Mouse (Mus musculus): ENCODE data around the gene Nf1. TPM values are rescaled to one million over a fixed set of nuclear protein-coding genes. Genes with fewer than 3 reads are reported as not detected.

Nf1 gene
- polyA plus RNA-seq, 1 experiment: 14.3 TPM

DNA sequence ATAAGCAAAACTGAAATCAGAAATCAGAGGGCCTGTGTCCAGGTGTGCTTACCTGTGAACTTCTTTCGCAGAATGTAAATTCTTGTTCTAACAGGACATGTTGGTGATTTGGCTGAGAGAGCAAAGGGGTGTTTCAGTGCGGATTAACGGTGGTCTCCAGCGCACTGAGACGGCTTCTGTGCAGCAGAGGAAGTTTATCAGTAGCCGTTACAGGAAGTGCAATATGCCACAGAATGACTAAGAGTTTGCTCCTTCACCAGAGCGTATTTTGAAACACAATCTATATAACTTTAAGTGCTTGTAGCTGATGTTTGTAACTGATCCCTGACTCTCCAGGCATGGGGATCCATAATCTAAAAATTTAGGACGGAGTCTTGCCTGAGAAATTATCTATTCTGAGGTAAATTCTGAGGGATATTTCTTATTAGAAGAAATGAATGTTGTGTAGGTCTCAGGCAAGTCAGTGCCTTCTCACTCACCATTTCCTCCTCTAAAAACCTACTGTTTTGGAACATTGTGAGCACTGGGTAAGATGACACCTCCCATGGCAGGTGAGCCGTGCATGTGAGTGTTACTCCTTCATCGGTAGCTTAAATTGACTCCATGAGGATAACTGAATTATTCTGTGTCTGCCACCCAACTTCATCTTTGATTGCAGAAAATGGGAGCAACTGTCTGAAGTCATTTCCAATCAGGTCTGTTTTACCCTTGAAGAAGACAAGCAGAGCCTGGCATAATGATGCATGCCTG lies 184.2 kb downstream of the Nf1 start, which contains the start of gene Evi2b:
Evi2b (minus strand) TSS at position 203 of the 750 bp plus-strand sequence.
- peak within 1 kb of the TSS; percentile 49; the same call in 1 of the 2 replicates for H3K27ac ChIP-seq (replicated peaks; ENCODE audit: low read depth, low read length)
- no peaks in the 10 kb centered on the region for H3K4me1 ChIP-seq (ENCODE audit: control insufficient read depth, insufficient read depth, insufficient read length, low read length)
- H3K4me3 ChIP-seq (ENCODE audit: insufficient read depth, low read depth, low read length): peak within 1 kb of the TSS; percentile 39; the same call in 1 of the 2 replicates

DNA sequence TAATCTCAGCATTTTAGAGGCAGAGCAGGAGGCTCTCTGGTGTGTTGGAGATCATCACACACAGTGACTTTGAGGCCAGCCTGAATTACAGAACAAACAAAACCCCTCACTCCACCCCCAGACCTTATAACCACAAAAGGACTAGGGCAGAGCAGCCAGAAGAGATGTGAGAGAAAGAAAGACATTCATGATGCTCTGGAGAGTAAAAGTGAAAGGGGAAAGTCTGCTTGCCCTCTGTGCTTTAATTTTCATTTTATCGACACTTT lies 184.8 kb downstream of the Nf1 start:
- Histone ChIP-seq H3K27ac (replicated peaks; ENCODE audit: low read depth, low read length) (peak overlapping the region; percentile 49; the same call in 1 of the 2 replicates), H3K4me1 (ENCODE audit: control insufficient read depth, insufficient read depth, insufficient read length, low read length) (no peaks in the 10 kb centered on the region), H3K4me3 (ENCODE audit: insufficient read depth, low read depth, low read length) (no peak overlapping the region)

DNA sequence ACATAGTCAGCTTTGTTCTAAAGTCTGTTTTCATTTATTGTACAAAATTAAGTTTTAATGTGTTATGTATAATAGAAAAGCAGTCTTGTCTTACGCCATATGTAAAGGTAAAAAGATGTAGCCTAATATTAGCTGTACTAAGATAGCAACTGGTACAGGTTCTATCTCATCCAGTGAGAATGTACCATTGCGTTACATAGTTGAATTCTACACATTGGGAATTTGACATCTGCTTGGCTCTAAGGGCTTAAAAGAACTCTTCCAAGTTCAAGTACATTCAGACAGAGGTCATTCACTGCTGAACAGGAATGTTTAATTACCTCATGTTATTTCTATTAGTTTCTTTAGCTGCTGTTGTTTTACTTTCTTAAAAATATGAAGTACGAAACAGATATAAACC lies 187.1 kb downstream of the Nf1 start:
- Histone ChIP-seq H3K4me3 (ENCODE audit: insufficient read depth, low read depth, low read length) (no peak overlapping the region), H3K4me1 (ENCODE audit: control insufficient read depth, insufficient read depth, insufficient read length, low read length) (no peaks in the 10 kb centered on the region), H3K27ac (replicated peaks; ENCODE audit: low read depth, low read length) (no peak overlapping the region)

DNA sequence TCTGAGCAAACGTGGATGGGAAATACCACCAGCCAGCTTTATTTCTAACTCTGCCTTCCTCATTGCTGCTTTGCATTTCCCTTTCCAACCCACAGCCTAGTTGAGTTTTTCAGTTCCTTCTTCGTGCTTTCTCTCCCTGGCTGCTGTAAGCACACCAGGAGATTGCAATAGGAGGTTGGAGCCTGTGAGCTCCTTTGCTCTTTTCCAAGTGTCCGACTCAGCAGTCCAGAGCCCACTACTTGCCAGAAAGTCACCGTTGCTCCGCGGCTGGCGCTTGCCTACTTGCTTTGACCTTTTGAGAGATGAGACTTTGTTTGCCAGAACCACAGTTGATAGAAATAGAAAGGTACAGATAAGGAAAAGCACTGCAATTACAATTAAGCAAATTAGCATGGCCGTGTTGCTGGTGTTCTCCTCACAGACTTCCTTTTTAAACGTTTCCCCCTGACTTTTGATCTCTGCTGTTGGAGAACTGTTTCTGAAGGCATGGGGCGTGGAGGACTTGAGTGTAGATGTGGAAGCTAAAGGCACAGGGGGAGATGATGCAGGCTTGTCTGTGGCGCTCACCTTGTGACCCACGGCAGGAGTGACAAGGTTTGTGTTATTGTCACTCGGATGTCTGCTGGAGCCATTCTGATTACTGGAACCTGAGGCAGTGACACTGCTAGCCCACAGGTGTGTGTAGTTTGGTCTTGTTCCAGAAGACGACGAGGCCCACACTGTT lies 187.7 kb downstream of the Nf1 start:
- Histone ChIP-seq H3K4me1 (ENCODE audit: control insufficient read depth, insufficient read depth, insufficient read length, low read length) (no peaks in the 10 kb centered on the region), H3K4me3 (ENCODE audit: insufficient read depth, low read depth, low read length) (no peak overlapping the region), H3K27ac (replicated peaks; ENCODE audit: low read depth, low read length) (peak overlapping the region; percentile 67)

DNA sequence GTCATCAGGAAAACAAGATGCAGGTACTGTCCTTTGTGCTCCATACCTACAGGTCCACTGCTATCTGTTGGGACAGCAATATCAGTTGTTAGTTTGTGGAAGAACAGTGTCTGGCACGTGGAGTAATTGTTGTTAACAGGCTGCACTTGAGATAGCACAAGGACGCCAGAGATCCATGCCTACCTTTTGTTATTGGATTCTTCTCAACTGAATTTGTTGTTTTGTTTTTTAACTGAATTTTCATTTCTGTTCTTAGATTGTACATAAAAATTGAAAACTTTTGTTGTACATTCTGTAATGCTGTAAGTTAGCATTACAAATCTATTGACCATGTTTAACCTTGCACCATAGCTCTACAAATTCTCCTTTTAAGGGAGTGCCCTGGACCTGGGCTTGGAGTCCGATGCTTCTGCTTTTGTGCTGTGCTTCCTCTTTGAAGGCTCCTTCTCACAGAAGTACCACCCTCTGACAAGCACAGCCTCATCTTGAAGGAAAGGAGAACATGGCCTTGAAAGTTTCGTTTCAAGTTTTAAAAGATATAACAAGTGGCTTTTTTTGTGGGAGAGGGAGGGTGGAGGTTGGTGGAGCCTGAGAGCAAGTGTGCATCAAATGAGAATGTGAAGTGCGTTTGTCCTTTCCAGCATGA lies 188.4 kb downstream of the Nf1 start:
- Histone ChIP-seq H3K4me3 (ENCODE audit: insufficient read depth, low read depth, low read length) (no peak overlapping the region), H3K27ac (replicated peaks; ENCODE audit: low read depth, low read length) (peak overlapping the region; percentile 72), H3K4me1 (ENCODE audit: control insufficient read depth, insufficient read depth, insufficient read length, low read length) (no peaks in the 10 kb centered on the region)

DNA sequence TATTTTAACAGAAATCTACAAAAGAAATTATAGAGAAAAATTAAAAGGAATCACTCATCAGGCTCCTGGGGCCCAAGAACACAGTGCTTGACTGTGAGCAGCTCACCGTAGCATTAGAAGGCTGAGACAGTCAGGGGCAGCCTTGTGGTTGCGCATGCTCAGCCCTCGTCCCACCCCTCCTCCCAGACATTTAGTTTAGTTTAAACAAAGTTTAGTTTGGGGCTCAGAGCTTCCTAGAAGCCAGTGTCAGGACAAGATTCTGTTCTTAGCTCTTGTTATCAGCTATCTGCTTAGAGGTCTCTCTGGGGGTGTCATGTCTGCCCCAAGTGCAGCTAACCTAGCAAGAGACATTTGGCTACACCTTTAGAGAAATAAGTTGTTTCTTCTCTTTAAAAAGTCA lies 189.1 kb downstream of the Nf1 start:
- Histone ChIP-seq H3K4me3 (ENCODE audit: insufficient read depth, low read depth, low read length) (0 out of 2 replicates have a peak overlapping the region, but pooled peaks have one; percentile 14), H3K4me1 (ENCODE audit: control insufficient read depth, insufficient read depth, insufficient read length, low read length) (peaks cover 3% of the 10 kb centered on the region; the same call in 1 of the 2 replicates), H3K27ac (replicated peaks; ENCODE audit: low read depth, low read length) (peak overlapping the region; percentile 72)

DNA sequence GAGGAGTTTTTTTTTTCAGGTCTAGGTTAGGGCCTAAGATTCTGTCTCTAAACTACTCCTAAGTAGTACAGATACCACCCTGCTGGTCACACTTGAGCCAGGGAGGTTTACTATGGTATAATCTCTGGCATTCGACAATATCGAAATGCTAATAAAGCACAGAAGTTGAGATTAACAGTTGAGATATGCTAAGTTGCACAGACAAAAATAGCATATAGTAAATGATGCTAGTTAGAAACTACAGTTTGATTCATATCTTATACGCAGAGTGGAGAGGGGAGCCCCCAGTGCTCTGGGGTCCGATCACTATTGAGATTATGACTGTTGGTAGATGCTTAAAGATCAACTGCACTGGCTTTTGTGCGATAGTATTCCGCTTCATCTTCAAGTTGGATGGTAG lies 189.7 kb downstream of the Nf1 start:
- Histone ChIP-seq H3K27ac (replicated peaks; ENCODE audit: low read depth, low read length) (no peak overlapping the region), H3K4me3 (ENCODE audit: insufficient read depth, low read depth, low read length) (no peak overlapping the region; the same call in 1 of the 2 replicates), H3K4me1 (ENCODE audit: control insufficient read depth, insufficient read depth, insufficient read length, low read length) (peaks cover 8% of the 10 kb centered on the region)

DNA sequence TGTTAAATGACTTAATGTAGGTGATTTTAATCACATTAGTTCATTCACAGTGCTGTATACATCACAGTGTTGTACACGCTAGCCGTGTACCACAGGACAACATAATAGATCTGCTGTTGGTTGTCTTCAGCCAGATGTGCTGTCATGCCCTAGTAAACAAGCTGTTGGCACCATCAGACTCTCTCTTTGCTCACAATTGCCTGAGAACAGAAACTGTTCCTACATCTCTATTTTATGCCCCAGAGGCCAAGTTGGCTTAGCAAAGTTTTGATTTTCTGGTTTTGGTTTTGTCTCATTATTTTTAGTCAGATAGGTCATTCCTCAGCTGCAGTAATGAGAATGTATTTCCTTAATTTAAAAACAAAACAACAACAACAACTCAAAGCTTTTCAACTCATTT lies 190.2 kb downstream of the Nf1 start:
- peak overlapping the region; percentile 48 for H3K4me3 ChIP-seq (ENCODE audit: insufficient read depth, low read depth, low read length)

DNA sequence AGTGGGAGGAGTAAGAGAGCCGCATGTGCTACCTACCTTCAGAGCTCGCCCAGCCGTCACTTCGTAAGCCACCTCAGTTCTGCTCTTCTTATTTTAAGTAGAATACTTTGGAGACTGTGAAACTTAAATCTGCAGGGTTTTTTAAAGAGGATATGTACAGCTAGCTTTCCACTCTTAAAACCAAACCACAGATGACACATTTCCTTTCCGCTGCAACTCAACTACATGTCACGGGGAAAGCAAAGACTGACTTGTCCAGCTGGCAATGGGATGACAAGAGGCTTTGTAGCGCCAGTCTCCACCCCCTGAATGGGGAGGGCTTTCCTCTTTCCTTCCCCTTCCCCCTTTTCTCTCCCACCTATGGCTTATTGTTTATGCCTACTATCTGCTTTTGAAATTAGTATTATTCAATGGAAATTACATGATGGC lies 190.9 kb downstream of the Nf1 start, which contains the start of the genes Evi2 and Evi2a:
Evi2 (minus strand) TSS at position 257 of the 429 bp plus-strand sequence.
Evi2a (minus strand) TSS at position 277 of the 429 bp plus-strand sequence.
- Histone ChIP-seq H3K4me1 (ENCODE audit: control insufficient read depth, insufficient read depth, insufficient read length, low read length) (peaks cover 8% of the 10 kb centered on the region), H3K4me3 (ENCODE audit: insufficient read depth, low read depth, low read length) (peak within 1 kb of the TSS; percentile 48)

More for the DNA sequence above, 190.2 kb downstream of the Nf1 start:
- Histone ChIP-seq H3K27ac (replicated peaks; ENCODE audit: low read depth, low read length) (0 out of 2 replicates have a peak overlapping the region, but pooled peaks have one; percentile 49), H3K4me1 (ENCODE audit: control insufficient read depth, insufficient read depth, insufficient read length, low read length) (peaks cover 8% of the 10 kb centered on the region)

DNA sequence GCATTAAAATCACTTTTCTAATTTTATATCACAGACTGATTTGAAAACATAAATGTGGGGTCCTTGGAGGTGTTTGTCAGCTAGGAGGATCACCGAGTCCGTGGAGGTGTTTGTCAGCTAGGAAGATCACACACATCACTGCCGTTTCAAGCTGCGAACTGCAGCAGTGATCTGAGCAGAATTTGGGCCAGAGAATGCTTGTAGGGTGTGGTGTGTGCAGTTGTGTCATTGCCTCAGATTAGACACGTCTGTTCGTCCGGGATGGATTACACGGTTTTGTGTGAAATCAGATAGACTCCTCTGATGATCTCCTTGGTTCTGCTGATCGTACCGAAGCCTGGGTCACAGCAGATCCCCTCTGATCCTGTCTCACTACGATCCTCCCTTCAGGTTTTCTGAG lies 191.3 kb downstream of the Nf1 start:
- peaks cover 8% of the 10 kb centered on the region for H3K4me1 ChIP-seq (ENCODE audit: control insufficient read depth, insufficient read depth, insufficient read length, low read length)
- H3K27ac ChIP-seq (replicated peaks; ENCODE audit: low read depth, low read length): no peak overlapping the region
- no peak overlapping the region for H3K4me3 ChIP-seq (ENCODE audit: insufficient read depth, low read depth, low read length)

More for the DNA sequence above, 190.9 kb downstream of the Nf1 start, which contains the start of the genes Evi2 and Evi2a:
- H3K27ac ChIP-seq (replicated peaks; ENCODE audit: low read depth, low read length): 0 out of 2 replicates have a peak within 1 kb of the TSS, but pooled peaks have one; percentile 49

DNA sequence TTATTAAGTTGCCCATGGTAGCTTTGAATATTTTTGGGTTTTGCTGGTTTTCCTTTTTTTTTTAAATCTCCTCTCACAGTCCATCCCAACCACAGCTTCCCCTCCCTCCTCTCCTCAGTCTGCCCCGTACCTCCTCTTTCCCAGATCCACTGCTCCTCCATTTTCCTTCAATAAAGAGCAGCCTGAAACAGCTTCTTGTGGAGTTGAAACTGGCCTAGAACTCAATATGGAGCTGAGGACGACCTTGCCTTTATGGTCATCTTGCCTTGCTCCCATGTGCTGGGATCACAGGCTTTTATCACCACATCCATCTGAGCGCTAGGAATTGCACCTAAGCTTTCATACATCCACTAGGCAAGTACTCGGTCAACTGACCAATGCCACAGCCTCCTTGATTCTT lies 192.0 kb downstream of the Nf1 start:
- no peak overlapping the region for H3K4me3 ChIP-seq (ENCODE audit: insufficient read depth, low read depth, low read length)
- no peak overlapping the region for H3K27ac ChIP-seq (replicated peaks; ENCODE audit: low read depth, low read length)
- peaks cover 8% of the 10 kb centered on the region for H3K4me1 ChIP-seq (ENCODE audit: control insufficient read depth, insufficient read depth, insufficient read length, low read length)

DNA sequence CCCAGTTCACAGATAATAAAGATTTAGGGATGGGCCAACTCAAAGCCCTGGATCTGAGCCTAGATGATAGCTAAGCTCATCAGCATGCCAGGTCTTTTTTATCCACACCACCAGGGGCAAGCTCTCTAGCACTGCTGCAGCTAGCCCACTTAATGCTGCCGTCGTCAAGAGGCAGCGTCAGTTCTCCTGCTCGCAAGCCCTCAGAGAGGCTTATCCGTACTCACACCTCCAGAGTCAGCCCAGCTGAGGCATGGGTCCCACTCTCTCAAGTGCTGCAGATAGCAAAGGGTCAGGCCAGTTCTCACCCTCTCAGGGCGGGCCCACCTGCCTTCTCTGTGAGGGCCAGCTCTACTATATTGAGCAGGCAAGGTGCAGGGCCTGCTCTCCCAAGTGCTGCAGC lies 193.8 kb downstream of the Nf1 start:
- H3K4me3 ChIP-seq (ENCODE audit: insufficient read depth, low read depth, low read length): no peak overlapping the region
- H3K4me1 ChIP-seq (ENCODE audit: control insufficient read depth, insufficient read depth, insufficient read length, low read length): peaks cover 8% of the 10 kb centered on the region
- no peak overlapping the region for H3K27ac ChIP-seq (replicated peaks; ENCODE audit: low read depth, low read length)

DNA sequence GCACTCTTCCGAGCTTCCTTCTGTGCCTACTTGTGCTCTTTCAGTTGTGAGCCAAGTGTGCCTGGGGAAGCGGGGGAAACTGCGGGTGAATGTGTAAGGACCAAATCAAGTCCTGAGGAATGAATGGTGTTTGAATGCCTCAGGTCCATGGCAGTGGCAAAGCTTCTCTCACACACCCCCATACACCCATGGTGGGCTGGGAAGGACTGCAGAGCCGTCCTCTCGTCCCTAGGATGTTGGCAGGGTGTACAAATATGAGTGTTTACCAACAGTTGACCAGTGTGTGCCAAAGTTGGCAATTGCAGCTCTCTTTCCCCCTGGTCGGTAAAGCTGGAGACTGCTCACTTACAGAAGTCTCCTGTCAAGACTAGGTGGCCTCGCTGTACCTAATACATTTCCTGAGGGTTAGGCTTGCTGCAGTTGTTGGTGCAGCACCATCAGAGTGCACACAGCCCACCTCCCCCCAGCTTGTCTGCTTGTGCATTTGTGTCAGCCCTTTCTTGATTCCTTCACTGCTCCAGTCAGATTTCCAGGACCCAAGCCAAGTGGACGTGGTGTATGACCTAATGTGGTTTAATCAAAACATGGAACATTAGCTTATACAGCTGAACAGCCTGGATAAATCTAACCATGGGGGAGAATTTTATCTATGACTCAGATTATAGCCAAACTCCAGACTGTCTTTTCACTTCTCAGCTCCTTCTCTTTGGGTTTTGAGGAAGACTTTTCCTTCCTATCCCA lies 194.6 kb downstream of the Nf1 start:
- H3K4me1 ChIP-seq (ENCODE audit: control insufficient read depth, insufficient read depth, insufficient read length, low read length): peaks cover 8% of the 10 kb centered on the region
- H3K27ac ChIP-seq (replicated peaks; ENCODE audit: low read depth, low read length): no peak overlapping the region
- H3K4me3 ChIP-seq (ENCODE audit: insufficient read depth, low read depth, low read length): no peak overlapping the region

DNA sequence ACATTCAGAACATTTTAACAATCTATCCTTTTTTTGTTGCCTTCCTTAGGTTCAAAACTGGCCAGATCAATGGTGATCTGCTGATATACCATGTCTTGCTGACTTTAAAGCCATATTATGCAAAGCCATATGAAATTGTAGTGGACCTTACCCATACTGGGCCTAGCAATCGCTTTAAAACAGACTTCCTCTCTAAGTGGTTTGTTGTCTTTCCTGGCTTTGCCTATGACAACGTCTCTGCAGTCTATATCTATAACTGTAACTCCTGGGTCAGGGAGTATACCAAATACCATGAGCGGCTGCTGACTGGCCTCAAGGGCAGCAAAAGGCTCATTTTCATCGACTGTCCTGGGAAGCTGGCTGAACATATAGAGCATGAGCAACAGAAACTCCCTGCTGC lies 196.1 kb downstream of the Nf1 start:
- peaks cover 8% of the 10 kb centered on the region for H3K4me1 ChIP-seq (ENCODE audit: control insufficient read depth, insufficient read depth, insufficient read length, low read length)
- H3K4me3 ChIP-seq (ENCODE audit: insufficient read depth, low read depth, low read length): no peak overlapping the region
- no peak overlapping the region for H3K27ac ChIP-seq (replicated peaks; ENCODE audit: low read depth, low read length)

All from brown adipose tissue, adult 24 weeks (tissue).